Mouse (Mus musculus) adrenal gland, postnatal 36 days (tissue): Measurements from ENCODE around the gene Vmo1. TPM values are rescaled to one million over a fixed set of nuclear protein-coding genes. Genes with fewer than 3 reads are reported as not detected.
A peak's percentile ranks its signal among the peaks of the same experiment; 100 is the strongest.
"Not testable (repeated sequence)": the region's sequence is repeated elsewhere in the genome, so short reads cannot be mapped to it uniquely, and the experiment has no call there.

Experiments used
- DNase-seq, 2 experiments: peaks; one replicate each; pipeline ENCODE4 v3.0.0; 2021; ENCODE audit warnings: mixed read lengths in 1 of 2
- total RNA-seq, 2 experiments: library from RNA; stranded (reverse); gene quantifications; 2 replicates each; pipeline ENCODE4 v1.2.3; 2021

Gene Vmo1
- total RNA-seq, 2 experiments from 2014 or later, result 0.66 TPM; not detected in 1

DNA sequence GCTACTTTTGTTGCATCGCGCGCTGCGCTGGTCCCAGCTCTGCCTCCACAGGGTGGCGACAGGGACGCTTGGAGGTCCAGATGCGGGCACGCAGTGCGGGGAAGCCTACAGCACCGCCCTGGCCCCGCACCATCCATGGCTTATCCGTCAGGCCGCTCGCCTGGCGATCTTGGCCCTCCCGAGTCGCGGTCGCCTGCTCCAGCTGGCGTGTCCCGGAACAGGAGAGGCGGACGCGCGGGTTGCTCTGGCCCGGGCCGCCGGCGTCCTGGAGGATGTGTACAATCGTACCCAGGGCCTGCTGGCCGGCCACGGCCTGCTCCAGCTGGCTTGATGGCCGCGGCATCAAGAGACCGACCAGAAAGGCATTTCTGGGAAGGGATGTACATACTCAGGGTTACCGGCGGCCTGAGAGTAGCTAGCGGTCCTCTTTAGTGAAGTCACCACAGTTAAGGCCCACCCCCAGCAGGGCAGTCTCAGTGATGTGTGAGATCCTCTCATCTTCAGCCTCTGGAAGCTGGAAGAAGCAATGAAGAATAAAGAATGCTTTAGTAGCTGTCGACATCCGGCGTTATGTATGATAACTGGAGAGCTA is 5.9 kb upstream of the Vmo1 start:
- peak; percentile 41 to 60 for DNase-seq

DNA sequence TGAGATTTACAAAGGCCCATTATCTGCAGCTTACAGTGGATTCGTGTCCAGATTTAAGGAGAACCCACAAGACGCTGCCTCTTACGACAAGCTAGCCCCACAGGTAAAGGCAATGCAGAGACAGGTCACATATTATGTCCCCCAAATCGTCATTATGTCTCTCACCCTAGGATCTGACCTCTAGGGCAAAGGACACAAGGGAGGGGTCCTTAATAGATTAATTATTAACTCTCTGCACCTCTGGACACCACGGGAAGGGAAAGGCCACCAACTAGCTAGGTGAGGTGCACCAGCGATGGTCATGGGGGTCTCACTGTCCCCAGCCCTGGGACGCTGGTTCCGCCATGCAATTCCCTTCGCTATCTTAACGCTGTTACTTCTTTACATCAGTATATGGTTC is 4.5 kb upstream of the Vmo1 start, which contains the start of gene Gltpd2:
TSS of gene Gltpd2 (plus strand) at position 274 of the 400 bp plus-strand sequence.
- DNase-seq, result no peak

DNA sequence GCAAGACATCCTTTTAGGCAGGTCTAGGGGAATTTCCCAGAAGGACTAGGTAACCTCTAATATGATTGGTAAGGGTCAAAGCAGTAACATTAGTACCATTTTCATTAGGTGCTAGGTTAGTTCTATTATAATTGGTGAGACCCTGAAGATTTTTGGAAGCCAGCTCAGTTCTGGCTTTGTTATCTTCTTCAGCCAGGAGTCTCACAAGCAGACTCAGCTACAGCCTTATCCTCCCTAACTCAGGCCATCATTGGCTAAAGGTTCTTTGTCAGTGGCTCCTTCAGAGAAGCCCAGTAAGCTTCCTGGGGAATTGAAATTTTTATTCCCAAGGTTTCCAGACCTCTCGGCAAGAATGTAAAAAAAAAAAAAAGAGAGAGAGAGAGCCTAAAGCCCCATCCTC is 4.0 kb upstream of the Vmo1 start:
- no peak for DNase-seq

DNA sequence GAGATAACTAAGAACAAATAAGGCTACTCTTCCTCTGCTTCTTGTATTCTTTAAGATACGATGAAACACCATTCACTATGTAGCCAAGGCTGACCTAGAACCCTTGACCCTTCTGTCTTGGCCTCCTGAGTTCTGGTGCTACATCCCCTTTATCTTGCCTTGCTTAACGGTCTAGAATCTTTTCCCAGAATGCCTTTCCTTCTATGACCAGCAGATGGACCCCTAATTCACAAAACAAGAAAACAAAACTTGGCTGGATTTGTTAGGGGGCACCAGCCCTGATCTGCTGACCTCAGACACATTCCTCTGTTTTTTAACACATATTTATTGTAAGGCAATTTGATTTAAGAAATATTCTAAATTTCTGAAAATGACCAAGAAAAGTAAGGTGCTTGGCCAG is 1.9 kb upstream of the Vmo1 start:
- peak in 1 of 2 experiments; percentile 26 for DNase-seq

DNA sequence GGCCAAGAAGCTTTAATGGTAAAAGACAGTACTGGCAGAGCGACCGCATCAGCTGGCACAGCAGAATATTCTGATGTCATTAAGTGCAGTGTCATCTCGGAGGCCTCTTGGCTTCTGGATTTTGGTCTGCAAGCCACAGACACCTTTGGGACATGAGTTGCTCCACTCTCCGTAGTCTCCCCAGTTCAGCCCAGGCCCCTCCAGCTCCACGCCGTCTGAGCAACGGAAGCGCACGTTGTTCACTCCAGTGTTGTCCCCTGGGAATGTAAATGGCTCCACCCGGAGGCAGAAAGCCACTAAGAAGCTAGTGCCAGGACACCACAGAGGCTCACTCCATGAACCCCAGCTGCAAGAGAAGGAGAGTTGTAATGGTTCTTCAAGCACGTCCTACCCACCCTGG is 896 bp downstream of the Vmo1 start:
- DNase-seq, result peak; percentile 15 to 41

DNA sequence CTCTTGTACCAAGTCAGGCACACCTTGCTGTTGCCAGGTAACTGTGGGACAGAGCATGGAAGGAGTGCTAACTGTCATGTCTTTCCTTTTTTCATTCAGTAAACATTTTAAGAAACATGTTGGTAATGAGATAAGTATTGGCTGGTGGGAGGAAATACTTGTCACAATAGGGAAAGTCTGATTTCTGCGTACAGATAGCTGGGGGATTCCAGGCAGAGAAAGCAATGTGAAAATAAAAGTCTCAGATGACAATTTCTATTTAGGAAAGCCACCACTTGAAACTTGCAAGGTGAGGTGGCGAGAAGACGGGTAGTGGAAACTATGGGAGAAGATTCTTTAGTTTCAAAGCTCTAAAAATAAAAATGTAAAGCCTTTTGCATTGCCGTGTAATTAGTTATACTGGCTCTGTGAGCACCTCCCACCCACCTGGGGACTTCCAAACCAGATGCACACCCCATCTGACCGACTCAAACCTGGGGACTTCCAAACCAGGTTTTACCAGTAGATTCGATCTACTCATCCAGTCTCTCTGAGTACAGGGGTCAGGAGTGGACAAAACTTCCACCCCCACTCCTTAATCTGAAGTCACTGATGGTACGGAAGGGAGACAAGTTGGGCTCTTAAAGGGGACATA is 1.6 kb downstream of the Vmo1 start:
- DNase-seq, result no peak

DNA sequence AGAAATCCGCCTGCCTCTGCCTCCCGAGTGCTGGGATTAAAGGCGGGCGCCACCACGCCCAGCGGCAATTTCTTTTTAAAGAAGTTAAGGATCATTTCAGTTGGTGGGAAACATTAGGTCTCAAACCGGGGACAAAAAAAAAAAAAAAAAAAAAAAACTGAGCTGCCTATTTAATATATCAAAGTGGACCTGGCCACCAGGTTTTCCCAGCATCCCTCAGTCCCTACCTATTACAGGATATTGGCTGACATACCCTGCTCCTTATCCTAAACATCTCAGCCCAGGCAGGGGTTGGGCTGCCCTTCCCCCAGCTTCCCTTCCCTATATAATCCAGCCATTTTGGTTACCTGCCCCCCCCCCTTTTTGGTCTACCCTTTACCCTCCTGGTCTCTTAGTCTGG is 2.6 kb downstream of the Vmo1 start:
- no peak for DNase-seq

DNA sequence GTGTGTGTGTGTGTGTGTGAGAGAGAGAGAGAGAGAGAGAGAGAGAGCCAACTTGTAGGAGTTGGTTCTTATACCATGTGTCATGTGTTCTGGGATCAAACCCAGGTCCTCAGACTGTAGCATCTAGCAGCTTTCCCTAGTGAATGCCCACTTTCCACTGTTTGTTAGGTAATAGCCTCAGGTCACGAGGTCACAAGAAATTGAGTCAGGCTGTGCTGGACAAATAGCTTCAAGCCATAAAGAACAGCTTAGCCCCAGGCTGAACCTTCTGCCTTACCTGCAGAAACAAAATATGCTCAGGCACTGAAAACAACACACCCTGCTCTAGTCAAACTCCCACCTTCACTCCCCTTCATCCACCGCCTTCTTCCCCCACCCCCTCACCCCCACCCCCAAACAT is 3.2 kb downstream of the Vmo1 start:
- DNase-seq, result no peak

DNA sequence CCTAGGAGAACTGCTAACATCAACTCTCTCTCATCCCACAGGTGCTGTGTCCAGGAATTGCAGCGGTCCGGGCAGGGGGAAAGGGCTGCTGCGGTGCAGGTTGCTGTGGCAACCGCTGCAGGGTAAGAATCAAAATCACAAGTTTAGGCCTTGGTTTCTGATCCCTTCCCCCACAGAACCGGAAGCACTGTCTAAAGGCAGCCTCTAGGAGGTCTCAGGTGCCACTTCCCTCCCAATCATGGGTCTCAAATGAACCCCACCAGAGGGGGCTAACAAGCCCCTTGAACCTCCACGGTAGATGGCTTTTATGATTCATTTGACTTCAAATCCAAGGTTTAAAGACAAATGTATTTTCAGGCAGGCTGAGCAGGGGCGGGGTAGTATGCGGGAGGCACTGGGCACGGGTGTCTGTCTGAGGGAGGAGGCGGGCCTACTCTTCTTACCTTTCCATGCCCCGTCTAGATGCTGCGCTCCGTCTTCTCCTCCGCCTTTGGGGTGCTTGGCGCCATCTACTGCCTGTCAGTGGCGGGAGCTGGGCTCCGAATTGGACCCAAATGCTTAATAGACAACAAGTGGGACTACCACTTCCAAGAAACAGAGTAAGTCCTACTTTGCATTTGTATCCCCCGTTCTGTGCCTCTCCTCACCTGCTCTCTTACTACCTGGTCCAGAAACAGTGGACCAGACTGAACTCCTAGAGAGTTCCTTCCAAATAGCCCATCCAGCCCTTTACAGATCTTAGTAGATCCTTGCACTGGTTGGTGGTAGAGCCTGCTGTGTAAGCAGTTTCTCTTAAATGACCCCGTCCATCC is 4.5 kb downstream of the Vmo1 start:
- DNase-seq, result peak; percentile 39 to 52

DNA sequence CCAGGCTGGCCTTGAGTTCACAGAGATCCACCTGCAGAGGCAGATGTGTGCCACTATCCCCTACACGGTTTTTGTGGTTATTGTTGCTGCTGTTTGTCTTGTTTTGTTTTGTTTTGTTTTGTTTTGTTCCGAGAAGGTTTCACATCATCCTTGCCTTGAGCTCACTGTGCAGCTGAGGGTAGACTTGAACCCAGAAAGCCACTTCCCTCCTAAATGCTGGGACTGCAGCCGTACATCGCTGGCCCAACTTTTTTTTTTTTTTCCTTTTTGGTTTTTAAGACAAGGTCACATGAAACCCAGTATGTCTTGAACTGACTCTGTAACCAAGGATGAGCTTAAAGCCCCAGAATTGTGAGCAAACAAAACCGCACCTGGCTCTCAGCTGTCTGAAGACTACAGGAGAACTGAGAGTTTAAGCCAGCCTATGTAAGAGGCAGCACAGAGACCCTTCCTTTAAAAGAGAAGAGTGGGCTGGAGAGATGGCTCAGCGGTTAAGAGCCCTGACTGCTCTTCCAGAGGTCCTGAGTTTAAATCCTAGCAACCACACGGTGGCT is 7.4 kb downstream of the Vmo1 start:
- no peak for DNase-seq

DNA sequence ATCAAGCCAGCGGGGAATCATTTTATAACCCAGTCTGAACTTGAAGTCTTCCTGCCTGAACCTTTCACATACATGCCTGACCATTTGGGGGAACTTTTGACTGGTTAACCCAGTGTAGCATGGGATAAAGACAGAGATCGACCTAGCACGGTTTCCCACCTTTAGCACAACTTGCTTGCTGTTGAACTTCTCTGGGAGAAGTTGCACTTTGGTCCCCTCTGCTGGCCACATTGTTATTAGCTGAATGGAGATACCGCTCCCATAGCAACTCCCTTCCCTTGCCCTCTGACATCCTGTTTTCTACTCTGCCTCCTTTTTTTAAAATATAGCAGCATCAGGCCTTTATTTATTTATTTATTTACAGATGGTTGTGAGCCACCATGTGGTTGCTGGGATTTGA is 8.0 kb downstream of the Vmo1 start:
- peak; percentile 75 to 82 for DNase-seq

DNA sequence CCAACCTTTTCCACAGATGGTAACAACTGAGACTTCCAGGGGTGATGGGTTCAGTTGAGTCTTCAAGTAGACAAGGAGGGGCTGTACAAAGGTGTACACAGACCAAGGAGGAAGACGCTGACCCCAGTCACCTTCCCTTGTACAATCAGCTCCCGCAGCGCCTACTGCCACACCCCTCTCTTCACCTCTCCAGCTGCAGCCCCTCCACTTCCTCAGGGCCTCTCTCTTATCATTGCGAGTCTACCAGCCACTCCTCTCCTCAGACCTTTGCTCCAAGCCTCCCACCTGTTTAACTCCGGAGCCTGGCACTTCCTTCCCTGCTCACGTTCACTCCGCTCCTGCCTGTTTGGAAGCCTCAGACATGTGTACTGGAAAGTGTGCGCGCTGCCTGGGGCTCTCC is 9.4 kb downstream of the Vmo1 start, which contains the start of gene Tm4sf5:
TSS of gene Tm4sf5 (plus strand) at position 275 of the 400 bp plus-strand sequence.
- no peak for DNase-seq

DNA sequence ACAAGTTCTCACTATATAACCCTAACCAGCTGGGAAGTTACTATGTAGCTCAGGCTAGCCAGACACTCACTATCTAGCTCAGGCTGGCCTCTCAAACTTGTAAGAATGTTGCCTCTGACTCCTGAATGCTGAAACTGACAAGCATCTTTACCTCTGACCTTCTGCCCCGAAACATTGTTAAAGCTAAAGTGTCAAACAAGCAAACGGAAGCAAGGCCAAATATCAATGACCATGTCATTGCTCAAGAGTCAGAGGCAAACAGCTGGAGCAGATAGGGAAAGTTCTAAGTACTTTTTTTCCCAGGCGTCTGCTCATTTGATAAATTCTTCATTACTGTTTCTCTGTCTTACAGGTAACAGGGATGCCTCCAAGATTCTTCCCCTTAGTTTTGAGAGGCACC is 12.4 kb downstream of the Vmo1 start:
- no peak for DNase-seq

DNA sequence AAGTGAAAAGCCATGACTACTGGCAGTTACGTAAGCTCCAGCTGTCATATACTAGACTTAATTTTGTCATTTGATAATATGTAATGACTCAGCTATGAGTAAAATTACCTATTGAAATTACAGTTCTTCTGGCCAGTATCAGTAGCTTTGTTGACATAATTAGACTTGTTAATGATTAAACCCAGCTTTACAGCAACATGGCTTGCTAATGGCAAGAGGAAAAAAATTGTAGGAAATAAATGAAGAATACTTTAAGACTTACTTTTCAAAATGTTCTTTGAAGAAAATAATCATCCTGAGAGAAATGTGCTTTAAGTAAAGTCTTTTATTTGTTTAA is 14.0 kb downstream of the Vmo1 start:
- no peak for DNase-seq

DNA sequence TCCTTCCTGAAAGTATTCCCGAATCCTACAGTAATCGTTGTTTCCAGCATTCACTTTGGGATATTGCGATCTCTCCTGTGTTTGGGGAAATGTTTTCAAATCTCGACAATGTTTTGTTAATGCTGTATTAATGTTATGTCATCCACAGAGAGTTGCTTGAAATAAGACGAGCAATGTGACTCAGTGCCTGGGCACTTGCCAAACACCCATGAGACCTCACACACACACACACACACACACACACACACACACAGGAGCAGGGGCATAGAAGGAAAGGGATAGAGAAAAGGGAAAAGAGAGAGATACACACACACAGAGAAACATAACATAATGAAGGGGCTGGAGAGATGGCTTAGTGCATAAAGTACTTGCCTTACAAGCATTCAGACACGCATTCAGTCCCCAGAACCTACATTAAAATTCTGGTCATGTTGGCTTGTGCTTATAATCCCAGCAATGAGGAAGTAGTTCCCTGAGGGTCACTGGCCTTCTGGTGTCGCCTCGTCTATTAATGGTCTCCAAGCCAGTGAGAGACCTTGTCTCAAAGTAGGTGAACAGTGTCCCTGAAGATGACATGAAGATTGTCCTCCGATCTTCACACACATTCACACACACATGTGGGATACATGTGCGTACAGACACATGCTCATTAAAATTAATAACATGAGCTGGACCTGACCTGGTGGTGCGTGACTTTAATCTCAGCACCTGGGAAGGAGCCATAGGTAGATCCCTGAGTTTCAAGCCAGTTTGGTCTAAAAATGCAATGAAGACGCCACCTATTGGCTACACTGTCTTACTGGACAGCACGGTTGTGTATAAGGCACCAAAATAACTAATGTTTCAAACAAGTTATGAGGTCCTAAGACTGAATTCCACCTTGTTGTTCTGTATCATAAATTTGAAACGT is 14.6 kb downstream of the Vmo1 start:
- peak; percentile 74 to 76 for DNase-seq

DNA sequence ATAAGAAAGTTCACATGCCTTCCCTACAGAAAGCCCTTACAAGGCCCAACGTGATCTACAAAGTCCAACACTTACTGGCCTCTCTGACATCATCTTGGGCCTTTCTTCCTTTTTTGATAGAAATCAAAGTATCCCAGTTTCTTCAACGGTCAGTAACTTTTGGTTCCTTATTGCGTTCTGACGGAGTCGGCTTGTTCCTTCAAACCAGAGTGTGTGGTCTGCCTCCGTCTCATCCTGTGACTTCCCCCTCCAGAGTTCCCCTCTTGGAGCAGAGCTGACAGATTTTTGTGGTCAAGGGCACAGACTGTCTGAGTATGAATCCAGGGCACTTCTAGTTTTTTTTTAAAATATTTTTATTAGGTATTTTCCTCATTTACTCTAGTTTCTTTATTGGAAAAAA is 24.7 kb downstream of the Vmo1 start:
- DNase-seq, result no peak

DNA sequence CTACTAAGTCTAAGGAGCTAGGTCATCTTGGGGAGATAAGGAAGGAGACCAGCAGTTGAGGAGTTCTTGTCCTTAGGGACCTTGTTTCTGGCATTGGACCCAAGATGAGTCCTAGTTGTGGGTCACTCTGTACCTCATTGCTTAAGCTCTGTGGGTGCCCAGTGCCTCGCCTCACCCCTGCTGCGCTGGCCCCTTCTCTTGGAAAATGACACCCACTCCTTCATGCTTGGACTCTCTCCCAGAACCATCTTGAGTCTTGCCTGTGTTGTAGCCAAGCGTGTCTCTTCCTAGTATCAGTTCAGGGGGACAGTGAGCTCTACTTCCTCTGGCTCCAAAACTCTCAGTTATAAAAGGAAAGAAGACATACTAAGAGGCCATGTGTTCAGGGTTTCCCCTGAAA is 25.3 kb downstream of the Vmo1 start:
- DNase-seq, result no peak

DNA sequence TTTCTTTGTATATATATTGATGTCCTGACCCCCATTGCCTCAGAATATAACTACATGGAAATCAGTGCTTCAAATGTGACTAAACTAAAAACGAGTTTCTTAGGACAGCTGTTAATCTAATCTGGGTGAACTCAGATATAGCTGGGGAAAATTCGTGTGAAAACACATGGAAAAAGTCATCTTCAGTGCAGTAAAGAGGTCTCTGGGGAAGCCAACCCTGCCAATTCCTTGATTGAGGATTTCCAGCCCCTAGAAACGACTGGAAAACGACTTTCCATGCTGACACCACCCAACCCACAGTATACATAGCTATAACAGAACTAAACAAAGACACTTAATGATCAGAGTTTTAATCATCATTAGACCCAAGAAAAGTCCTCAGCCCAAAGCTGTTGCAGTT is 26.6 kb downstream of the Vmo1 start:
- no peak for DNase-seq

DNA sequence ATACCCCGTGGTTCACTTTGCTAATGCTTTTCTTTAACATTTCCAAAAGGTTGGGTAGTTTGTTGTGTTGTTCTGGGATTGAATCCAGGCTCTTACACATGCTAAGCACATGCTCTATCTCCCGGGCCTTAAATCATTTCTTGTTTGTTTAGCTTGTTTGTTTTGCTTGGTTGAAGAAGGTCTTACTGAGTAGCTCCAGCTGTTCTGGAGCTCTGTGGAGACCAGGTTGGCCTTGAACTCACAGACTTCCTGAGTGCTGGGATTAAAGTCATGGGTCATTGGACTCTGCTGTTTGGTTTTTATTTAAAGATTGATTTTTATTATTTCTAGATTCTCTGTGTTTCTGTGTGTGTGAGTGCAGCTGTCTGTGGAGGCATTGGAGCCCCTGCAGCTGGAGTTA is 28.9 kb downstream of the Vmo1 start:
- DNase-seq, result no peak

DNA sequence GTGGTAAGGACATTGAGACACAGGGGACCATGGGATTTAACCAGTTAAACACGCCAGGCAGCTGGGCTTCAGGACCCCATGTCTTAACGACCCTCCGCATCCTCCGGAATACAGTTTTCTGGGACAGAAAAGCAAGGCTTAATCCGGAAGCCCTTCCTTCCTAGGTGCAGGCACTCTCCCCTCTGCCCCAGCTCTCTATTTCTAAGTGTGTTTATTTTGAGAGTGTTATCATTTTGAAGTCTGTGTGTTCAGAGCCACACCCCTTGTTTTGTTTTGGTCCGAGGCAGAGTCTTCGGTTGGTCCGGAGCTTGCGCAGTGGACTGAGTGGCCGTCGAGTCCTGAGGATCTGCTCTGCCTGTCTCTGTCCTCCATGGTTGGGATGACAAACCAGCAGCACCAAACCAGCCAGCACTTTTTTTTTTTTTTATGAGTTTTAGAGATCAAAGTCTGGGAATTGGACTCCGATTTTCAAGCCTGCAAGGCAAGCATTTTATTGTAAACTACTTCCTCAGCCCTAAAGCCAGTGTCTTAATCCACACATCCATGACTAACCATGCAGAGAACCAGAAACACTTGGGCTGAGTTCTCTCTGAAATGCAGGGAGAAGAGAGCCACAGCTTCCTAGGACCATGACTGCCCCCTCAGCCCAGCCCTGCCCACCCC is 39.4 kb downstream of the Vmo1 start:
- no peak for DNase-seq

DNA sequence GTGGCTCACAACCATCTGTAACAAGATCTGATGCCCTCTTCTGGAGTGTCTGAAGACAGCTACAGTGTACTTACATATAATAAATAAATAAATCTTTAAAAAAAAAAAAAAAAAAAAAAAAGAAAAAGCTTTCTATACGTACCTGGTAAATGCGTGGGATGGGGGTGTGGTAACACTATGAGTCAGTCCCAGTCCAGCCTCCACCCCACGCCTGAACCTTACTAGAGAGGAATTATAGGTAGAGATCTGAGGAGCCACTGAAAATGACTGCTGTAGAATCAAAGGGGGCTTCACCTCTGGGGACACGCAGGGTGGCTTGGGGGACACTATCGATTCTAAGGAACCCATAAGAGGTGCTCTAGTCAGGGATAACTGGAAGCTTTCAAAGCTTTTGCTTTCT is 41.1 kb downstream of the Vmo1 start:
- not testable (repeated sequence) for DNase-seq

DNA sequence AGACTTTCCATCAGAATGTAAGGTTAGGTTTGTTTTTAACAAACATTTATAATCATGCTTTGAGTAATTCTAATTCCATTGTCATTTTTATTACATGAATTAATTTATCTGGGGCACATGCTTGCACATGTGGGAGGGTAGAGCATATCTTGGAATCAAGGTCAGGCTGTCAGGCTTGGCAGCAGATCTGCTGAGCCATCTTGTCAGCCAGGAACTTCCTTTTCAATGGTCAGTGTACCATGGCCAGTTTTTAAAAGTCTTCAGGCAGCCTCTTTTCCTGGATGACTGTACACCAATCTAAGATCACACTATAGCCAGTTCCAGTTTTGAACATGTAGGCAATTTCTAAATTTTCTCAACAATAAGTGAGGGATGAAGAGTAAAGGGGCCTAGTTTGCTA is 41.7 kb downstream of the Vmo1 start:
- DNase-seq, result peak; percentile 57 to 59
